Mouse (Mus musculus) gonadal fat pad, adult 2 months (tissue): ENCODE results near the gene Tex33. TPM values are rescaled to one million over a fixed set of nuclear protein-coding genes. Genes with fewer than 3 reads are reported as not detected.

Source experiments
- polyA plus RNA-seq: library from polyadenylated mRNA; depleted of rRNA; stranded (reverse); fragments of >200 nt; gene quantifications from 2 replicates; pipeline ENCODE4 v1.2.3, GENCODE M21; 2012; rRNA removed

Gene Tex33
- polyA plus RNA-seq, 1 experiment = 1.1 TPM

Other genes with a start within 250 kb of the Tex33 start
- 36.6 and 40.8 TPM in 2 replicates for gene Ift27, start 221.8 kb downstream of the Tex33 start, polyA plus RNA-seq
- 1.4 TPM in 1 of 2 replicates, not detected in the other for gene Pvalb, start 189.5 kb downstream of the Tex33 start, polyA plus RNA-seq
- 8.3 and 9.8 TPM in 2 replicates for gene Ncf4, start 151.1 kb downstream of the Tex33 start, polyA plus RNA-seq
- 5.7 and 6.2 TPM in 2 replicates for gene Csf2rb2, start 90.2 kb downstream of the Tex33 start, polyA plus RNA-seq
- 13.0 and 16.0 TPM in 2 replicates for gene Csf2rb, start 70.2 kb downstream of the Tex33 start, polyA plus RNA-seq
- gene Tst, start 10.0 kb upstream of the Tex33 start, polyA plus RNA-seq = 44.2 and 72.1 TPM in 2 replicates
- gene Mpst, start 10.5 kb upstream of the Tex33 start, polyA plus RNA-seq = 120 and 127 TPM in 2 replicates
- 205 and 251 TPM in 2 replicates for gene Kctd17, start 32.7 kb upstream of the Tex33 start, polyA plus RNA-seq
- gene Tmprss6, start 72.7 kb upstream of the Tex33 start, polyA plus RNA-seq = 0.61 and 0.84 TPM in 2 replicates
- 3.1 and 4.0 TPM in 2 replicates for gene Il2rb, start 99.4 kb upstream of the Tex33 start, polyA plus RNA-seq
- gene C1qtnf6, start 135.5 kb upstream of the Tex33 start, polyA plus RNA-seq = 35.3 and 40.4 TPM in 2 replicates
- 0.03 TPM in 1 of 2 replicates, not detected in the other for gene Sstr3, start 148.8 kb upstream of the Tex33 start, polyA plus RNA-seq
- 24.7 and 25.5 TPM in 2 replicates for gene Rac2, start 176.9 kb upstream of the Tex33 start, polyA plus RNA-seq
- gene Cyth4, start 201.1 kb upstream of the Tex33 start, polyA plus RNA-seq = 25.4 and 32.0 TPM in 2 replicates